Mouse (Mus musculus): Measurements from ENCODE around the gene Crb2. TPM values are rescaled to one million over a fixed set of nuclear protein-coding genes. Genes with fewer than 3 reads are reported as not detected.

Crb2 gene
- polyA plus RNA-seq, 1 experiment, result 3.3 TPM

DNA sequence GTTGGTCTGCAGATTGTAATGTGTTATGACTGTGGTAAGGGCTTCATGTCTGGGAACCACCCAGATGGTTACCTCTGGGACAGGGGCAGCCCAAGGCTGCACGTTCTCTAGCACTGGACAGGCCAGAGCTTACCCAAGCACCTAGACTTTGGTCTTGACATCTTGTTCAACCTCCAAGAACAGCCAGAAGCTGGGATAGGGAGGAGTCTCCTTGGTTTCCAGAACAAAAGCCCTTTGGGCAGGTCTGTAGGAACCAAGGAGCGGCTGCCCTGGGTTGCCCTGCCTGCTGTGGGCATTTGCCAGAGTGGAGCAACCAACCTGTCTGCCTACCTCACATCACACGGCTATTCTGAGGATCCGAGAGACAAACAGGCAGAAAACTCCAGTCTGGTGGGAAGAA lies 21.0 kb downstream of the Crb2 start:
- DNase-seq (ENCODE audit: low spot score), result no peak

DNA sequence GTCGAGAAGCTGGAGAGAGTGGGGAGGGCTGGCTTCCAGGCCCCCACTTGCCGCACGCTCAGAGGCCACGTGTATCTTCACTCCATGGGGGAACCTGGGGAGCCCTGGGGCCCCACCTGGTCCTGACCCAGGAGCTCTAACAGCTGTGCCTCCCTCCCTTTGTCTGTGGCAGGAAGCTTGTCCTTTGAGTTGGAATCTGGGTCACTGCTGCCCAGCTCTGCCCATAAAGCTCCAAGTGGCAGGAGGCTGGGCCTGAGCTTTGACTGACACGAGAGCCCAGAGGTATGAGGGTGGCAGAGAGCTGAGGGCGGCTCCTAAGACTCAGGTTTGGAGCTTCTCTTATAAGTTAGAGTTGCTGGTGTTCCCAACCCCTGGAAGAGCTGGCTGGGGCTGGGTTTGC lies 23.1 kb downstream of the Crb2 start:
- no peak for DNase-seq (ENCODE audit: low spot score)

DNA sequence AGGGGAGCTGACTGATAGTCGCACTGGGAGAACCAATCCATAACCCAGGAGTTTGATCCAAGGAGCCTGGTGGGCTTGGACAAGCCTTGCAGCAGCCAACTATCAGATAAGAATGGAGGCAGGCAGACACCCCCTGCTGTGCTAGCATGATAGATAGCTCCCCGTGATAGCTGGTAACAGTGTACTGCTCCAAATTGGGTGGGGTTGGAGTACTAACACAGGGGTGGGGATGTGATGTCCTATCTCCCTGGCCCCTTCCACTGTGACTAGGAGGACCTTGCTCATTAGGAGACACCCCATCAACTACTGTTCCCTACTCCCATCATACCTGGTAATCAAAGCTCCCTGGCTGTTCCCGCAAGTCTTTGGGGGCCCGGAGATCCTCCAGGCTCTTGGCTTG lies 25.6 kb downstream of the Crb2 start:
- DNase-seq (ENCODE audit: low spot score), result no peak

DNA sequence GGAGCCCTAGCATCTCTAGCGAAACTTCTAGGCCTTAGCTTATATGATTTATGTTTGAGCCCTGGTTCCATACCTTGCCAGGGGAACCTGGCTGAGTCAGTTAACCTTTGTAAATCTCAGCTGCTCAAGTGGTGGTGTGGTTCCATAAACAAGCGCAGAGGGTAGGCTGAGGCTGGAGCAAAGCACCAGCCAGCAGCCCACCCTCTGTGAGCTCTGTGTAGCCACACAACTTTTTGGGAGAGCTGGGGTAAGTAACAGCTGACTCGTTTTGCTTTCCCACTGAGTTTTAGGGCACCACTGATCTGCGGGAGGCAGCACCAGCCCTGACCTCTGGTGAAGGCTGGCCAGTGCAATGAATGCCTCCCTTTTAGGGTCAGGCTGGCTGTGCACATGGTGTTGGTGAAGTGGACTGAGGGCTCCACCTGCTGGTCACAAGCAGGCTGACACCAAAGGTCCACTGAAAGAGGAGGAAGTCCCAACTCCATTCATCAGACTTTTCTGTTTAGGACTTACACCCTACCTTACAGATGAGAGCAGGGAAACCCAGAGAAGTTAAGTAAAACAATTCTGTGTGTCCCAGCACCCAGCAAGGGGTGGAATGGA lies 26.7 kb downstream of the Crb2 start:
- DNase-seq (ENCODE audit: low spot score), result no peak

DNA sequence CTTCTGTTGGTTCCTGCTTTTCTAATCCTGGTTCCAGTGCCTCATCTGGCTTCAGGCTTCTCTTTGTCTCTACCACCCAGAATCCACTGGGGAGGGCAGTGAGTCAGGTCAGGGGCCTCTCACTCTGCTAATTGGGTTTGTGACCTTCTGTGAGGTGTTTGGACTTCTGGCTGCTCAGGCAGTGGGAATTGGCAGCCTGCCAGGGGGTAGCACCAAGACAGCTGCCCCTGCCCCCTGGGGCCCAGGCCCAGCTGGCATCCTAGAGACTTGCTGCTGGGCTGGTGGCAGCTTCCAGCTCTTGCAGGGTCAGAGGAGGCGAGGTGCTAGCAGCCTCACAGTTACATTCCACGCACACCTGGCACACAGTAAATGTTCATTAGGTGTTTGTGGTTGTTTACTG lies 35.6 kb downstream of the Crb2 start:
- no peak for DNase-seq (ENCODE audit: low spot score)

DNA sequence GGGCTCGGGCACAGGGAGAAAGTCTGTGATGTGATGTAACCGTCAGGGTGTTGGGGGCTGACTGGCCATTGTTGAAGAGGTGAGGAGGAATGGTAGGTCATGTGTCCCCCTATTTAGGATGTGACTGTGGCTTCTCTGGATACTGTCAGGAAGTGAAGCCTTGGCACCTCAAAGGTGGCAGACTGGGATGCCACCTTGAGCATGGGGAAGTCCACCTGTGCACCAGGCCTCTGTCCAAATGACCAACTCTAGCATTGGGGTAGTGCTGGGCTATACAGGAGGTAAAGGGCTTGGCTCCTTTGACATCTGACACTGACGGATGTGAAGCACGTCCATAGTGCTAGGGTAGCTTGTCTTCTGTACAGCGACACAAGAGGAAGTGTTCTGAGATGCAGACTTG lies 36.4 kb downstream of the Crb2 start:
- DNase-seq (ENCODE audit: low spot score), result no peak

DNA sequence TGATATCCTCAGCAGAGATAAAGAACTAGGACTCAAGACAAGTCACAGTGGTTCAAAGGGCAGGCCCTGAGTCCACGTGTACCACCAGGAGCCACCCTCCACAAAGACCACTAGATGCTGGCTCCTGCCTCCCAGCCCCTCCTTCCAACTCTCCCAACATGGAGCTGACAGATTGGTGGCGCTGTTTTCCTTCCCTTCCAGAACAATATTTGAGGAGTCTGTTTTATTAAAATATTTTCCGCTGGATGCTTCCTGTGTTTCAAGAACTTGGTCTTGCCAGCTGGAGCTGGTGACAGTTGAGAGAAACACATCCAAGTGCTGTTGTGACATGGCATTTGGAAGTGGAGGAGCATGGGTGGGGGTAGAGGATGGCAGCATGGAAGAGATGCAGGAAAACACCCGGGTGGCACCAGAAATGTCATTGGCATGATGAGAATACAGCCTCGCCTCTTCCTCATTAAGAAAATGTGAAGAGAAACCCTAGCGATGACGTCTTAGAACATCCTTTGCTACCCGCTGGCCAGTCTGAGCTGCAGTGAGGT lies 38.8 kb downstream of the Crb2 start:
- DNase-seq (ENCODE audit: low spot score), result no peak

DNA sequence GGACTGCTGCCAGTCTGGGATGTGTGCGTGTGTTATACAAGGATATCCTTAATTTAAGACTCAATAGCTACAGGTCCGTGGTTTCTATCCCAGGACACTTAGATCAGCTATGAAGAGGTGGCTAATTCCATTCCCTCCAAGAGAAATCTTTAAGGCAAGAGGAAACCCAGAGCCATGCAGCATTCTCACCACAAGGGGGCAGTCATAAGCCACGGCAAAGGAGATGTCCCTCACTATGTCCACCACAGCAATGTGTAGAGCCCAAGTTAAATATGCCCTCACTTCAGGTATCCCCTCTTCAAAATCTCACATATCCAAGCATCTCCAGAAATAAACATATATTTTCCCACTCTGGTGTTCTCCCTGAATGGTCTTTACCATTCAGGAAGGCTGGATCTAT lies 39.6 kb downstream of the Crb2 start:
- DNase-seq (ENCODE audit: low spot score), result no peak

DNA sequence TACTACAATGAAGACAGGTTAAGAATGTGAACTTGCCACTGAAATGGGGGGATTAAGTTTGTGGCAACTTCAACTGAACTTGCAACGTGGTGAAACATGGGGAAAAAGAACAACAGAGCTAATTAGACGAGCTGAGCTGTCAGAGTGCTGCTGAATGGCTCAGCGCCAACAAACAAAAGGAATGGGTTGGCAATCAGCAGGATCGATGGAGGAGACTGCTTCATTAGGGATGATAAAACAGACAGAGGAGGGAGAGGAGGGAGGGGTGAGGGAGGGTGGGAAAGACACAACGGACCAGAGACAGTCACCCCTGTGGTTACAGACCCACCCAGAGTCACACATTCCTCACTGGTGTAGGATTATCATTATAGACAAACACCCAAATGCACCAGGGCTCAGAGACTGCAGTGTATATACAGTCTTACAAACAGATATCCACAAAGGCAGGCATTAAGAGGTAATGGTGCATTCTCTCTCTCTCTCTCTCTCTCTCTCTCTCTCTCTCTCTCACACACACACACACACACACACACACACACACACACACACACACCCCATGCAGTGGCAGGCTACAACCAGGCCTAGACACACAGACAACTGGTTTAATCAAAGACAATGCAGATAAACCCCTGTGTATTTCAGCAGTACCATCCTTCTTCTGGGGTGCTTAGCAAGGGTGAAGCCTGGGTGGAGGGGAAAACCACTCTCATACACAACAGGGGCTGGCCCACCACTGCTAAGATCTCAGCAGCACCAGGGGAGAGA lies 42.9 kb downstream of the Crb2 start:
- no peak for DNase-seq (ENCODE audit: low spot score)

DNA sequence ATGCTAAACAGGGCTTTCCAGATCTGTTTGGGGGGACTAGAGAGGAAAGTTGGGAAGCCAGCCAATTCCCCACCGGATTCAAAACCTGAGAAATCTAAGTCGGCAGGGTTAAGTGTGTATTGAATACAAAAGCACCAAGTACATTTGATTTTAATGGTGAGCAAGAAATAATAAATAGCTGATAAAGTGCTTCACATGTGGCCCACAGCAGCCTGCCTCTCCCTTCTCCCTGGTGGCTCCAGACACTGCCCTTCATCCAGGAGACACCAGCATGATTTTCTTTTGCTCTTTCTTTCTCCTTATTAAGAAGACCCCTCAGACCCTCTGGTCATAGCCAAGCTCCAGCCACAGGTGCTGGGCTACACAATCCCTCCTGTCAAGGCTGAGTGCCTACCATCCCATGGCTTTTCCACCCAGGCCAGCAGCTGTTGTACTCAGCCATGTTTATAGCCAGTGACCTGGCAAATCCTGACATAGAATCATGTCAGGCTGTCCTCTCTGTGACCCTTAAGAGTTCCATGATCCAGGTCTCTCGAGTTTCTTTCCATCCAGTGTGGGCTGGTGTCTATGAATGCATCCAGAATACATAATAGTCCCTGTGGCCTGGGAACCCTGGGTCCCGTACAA lies 43.6 kb downstream of the Crb2 start:
- no peak for DNase-seq (ENCODE audit: low spot score)

DNA sequence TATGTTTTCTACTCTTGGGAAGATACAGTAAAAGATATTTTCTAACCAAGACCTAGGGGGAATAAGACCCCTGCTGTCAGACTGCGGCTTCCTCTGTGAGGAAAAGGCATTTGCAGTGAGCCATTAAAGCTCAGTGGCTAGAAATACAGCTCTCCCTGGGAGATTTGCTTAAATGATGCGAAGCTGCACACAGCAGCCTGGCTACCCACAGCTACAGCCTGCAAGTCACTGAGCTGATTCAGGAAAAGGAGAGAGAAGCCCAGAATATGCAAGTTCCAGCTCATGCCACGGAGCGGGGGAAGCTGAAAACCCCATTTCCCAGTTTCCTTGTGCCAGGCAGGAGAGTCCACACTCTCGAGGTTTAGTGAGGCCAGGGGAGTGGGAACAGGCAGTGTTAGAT lies 46.1 kb downstream of the Crb2 start:
- DNase-seq (ENCODE audit: low spot score), result no peak

DNA sequence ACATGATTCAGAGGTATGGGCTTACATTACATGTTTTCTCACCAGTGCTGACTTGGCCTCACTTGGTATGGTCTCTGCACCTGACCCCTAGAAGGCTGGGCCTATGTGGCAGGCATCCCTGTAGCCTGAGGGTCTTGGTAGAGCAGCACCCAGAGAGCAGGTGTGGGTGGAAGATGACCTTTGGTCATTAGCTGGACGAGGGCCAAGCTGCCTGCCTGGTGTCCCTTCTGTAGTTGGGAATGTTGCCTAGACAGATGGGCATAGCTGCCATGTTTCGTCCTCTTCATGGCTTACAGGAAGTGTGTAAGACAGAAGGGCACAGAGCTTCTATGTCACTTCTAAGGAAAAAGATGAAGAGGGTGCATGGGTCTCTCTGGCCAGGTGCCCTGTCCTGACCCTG lies 47.8 kb downstream of the Crb2 start:
- DNase-seq (ENCODE audit: low spot score), result no peak

DNA sequence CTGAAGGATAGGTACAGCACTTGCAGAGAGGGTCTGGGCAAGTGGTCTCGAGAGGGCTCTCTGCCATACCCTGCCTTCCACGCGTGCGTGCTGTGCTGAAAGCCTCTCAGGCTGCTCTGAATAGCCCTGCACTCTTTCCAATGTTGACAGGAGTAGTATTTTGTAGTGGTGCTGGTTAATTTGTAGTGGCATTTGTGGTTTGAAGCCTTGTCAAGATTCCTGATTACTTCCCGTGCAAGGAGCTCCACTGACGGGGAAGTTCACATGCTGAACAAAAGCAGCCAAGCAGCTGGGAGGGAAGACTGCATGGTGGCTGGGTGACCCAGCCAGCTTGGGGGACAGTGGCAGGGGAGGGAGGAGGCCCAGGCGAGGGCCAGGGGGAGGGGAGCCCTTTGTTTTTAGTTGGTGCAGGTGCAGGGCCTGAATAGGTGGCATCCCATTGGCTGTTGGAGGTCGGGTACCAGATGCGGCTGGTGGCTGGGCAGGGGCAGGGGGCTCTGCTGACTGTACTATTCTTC lies 53.8 kb downstream of the Crb2 start:
- DNase-seq (ENCODE audit: low spot score), result no peak

DNA sequence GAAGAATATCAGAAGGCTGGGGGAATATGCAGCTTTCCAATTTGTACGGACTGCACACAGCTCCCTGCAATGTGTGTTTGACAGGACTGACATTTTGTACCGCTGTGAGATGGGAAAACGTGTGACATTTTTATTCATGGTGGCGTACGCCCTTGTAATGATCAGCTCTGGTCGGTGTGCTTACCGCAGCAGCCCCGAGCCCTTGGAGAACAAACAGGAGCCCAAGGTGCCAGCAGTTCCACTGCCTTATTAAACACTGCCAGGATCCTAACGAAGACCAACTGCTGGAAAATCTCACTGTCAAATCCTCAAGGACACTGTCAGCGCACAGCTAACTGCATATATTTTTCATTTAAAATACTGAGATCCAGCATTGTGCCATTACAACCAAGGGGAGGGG lies 56.2 kb downstream of the Crb2 start:
- no peak for DNase-seq (ENCODE audit: low spot score)

DNA sequence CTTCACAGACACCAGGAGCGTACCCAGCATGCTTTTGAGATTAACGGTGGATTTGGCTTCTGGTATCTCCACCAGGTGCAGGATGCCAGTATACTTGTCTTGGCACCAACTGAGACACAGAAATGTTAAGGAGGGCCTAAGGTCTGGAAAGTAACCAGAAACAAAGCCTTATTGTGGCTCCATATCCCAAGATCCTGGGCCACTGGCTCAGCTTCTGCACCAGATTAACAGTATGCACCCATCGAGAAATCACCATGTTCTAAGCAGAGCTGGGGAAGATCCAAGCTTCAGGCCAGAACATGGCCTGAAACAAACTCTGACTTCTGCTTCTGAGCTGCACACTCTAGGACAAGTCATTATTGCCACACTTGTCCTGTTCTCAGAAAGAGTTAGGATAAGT lies 60.9 kb downstream of the Crb2 start:
- DNase-seq (ENCODE audit: low spot score), result no peak

DNA sequence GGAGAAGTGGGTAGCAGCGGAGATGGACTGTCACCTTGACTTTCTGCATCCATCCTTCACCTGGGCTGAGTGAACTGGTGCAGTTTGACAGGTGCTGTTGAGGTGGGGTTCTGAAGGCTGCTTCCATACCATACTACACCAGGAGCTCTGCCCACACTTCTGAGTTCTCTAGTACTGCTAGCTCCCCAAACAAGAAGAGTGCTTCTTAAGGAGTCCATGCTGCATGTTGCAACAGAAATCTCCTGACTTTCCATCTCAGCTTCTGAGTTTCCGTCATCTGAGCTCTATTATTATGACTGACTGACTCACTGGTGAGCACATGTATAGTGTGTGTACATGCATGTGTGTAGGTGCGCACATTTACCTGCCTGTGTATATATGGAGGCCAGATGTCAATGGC lies 61.5 kb downstream of the Crb2 start:
- DNase-seq (ENCODE audit: low spot score), result no peak

DNA sequence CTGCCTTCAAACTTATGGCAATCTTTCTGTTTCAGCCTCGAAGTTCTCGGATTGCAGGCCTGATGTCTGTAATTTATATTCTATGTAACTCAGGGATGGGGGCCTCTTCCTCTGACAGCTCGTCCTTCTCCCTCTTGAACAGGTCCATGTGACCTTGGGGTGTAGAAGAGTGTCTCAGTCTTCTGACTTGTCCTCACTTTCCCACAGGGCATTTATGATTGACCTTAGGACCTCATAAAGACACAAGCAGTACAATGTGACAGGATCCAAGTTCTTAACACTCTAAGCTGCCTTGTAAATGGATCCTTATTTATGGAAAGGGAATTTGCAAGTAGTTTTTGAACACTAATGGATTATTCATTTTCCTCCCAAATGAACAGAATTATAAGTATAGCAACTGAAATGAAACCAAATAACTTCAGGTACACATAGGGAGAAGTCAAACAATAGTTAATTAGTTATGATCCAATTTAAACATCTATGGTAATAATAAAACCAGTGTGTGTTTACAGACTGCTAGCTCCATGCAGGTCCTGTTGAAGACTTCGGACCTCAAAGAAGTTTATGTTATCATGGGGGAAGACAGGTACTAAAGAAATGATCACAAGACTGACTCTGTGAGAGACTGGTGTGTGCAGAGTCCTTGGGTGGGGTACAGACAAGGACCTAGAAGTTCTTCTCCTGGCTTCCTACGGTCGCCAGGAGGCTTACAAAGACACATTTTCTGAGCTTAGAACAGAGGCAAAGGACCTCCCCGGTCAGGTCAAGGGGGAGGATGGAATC lies 62.3 kb downstream of the Crb2 start:
- no peak for DNase-seq (ENCODE audit: low spot score)

DNA sequence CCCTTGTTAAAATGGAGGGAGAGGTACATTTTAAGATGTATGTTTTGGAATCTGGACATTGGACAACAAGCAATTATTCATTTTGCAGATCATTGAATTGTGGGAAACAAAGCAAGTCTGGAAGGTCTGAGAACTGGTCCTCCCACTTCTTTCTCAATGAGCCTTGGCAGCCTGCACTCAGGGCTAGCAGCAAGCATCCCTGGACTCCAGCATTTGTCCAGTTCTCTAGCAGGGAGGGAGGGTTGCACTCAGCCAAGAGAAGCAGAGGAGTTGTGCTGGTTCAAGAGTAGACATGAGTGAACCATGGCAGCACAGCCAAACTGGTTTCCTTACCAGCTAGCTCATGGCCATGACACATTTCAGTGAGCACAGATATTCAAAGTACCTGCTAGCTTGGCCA lies 63.9 kb downstream of the Crb2 start:
- DNase-seq (ENCODE audit: low spot score), result no peak

DNA sequence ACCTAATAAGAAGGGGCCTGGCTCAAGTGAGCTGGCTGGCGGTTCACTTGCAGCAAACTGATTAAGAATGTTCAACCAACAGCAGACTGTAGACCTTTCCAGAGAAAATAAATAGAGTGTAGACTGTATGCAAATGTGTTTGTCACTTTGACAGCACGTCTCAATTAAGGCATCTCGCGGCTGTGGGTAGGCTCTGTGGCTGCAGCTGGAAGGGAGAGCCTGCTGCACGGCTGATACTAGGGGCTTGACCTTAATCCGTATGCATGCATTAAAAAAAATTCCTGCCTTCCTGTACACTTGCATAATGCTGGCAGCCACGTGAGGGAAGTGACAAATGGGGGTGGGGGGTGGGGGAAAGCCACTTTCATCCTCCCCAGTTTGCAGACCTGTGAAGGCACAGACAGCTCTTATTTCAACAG lies 66.1 kb downstream of the Crb2 start:
- DNase-seq (ENCODE audit: low spot score), result no peak

DNA sequence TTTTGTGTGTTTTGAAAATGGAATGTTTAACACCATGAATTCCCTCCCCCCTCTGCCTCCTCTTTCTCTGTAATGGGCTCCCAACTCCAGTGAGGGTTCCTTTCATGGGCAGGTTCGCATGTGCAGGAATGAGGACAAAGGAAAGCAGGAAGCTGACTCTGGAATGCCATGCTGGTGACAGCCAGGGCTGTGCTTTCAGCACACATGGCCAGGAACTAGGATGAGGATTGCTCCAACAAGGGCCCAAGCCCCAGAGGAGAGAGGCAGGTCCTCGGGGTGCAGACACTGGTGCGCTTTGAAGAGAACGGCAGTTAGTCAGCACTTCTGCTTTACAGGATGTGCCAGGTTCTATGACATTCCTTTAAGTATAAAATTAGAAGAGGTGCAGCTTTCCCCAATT lies 66.7 kb downstream of the Crb2 start:
- no peak for DNase-seq (ENCODE audit: low spot score)
